Mouse (Mus musculus): ENCODE measurements around the gene Snx11.

Snx11 gene

DNA sequence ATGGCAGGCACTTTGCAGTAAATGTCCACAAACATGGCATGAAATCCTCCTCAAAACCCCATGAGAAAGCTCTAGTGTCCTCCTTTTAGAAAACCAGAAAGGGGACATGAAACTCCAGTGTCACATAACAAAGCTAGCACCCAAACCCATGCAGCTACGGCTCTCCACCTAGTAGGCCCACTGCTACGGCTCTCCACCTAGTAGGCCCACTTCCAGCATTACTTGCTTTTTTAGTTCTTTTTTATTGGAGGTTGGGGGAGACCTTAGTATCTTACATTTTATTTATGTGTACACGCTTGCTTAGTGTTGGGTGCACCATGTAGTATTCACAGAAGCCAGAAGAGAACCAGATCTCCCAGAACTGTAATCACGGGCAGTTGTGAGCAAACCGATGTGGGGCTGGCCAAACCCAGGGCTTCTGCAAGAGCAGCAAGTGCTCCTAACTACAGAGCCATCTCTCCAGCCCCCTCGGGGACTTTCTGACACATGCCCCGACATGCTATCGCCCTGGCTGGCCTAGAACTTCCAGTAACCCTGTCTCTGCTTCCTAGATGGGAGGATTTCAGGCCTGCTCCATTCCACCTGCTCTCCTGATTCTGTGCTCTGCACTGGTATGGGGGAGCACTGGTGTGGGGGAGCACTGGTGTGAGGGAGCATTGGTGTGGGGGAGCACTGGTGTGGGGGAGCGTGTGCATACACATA is 5.9 kb downstream of the Snx11 start:
- in situ Hi-C loops (cut with MboI; ENCODE audit: low pct_unique_long_range_greater_than_20kb in 1 of 2, low sequenced_read_pairs in 2 of 2, unreplicated experiment in 1 of 2) = loop anchor here in 1 of 2 experiments (10.0 kb wide), 1 partner anchor 93 kb away; no protein-coding TSS in a partner anchor

DNA sequence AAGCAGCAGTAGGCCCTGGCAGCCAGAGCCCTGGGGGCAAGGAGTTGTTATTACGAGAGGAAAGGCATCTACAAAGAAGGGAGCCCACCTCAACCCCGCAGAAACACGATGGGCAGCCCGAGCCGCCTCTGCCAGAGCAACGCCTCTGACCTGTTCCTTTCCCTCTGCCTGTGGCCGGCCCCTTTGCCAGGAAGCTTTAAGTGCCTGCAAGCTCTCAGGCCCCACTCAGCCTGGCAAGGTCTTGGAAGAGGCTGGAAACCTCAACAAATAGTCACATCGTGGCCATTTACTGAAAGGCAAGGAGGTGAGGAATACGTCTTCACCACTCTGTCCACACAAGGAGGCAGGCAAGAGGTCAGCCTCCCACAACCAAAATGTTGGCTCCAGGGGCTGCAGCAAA is 9.1 kb downstream of the Snx11 start:
- in situ Hi-C loops (cut with MboI; ENCODE audit: low pct_unique_long_range_greater_than_20kb in 1 of 2, low sequenced_read_pairs in 2 of 2, unreplicated experiment in 1 of 2) = no loop called here

DNA sequence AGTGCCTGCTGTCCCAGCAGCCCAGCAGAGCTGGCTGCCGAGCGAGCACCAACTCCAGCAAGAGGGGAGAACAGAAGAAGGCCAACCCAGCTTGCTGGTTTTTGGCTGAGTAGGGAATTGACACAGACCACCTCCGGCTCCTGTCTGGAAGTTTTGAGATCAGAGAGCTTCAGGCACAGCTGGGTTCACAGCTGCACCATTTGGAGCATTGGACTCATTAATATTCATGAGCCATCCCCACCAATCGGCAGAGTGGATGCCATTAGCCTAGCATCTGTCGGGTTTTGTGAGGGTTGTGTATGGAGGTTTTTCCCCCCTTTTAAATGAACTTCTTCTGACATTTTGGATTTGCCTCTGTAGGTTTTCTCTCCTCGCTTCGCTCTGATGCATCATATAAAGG is 10.3 kb downstream of the Snx11 start:
- in situ Hi-C loops (cut with MboI; ENCODE audit: low pct_unique_long_range_greater_than_20kb in 1 of 2, low sequenced_read_pairs in 2 of 2, unreplicated experiment in 1 of 2) = no loop called here

DNA sequence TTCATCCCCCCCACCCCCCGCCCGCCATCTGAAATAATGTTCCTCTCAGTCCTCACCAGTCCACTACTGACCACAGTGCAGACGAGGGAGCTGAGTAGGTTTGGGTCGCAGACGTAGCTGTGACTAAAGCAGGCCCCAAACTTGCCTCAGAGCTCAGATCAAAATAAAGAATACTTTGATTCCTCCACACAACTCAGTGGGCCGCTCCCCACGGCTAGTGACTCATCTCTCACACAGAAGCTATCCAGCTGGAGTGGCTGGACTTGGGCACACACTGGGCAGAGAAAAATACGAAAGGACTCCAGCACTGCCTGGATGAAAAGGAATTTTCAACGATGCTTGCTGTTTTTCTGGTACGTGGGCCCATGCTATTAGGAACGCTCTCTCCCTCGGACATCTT is 10.8 kb downstream of the Snx11 start:
- in situ Hi-C loops (cut with MboI; ENCODE audit: low pct_unique_long_range_greater_than_20kb in 1 of 2, low sequenced_read_pairs in 2 of 2, unreplicated experiment in 1 of 2) = no loop called here

DNA sequence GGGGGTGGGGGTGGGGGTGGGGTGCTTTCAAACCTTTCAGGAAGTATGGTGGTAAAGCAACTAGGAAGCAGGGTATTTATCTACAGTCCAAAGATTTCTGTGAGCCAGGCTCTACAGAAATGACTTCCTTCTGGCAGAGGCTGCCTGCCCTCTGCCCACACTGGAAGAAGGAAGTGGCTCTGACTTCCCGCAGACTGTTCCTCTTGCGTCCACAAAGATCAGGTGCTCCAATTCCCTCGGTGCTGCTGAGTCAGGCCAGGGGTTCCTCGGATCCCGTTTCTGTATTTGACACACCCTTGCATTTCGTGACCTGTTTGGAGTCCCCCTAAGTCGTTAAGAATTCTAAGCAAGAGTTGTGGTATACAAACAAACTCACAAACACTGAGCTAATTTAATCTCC is 11.7 kb downstream of the Snx11 start:
- in situ Hi-C loops (cut with MboI; ENCODE audit: low pct_unique_long_range_greater_than_20kb in 1 of 2, low sequenced_read_pairs in 2 of 2, unreplicated experiment in 1 of 2) = no loop called here

DNA sequence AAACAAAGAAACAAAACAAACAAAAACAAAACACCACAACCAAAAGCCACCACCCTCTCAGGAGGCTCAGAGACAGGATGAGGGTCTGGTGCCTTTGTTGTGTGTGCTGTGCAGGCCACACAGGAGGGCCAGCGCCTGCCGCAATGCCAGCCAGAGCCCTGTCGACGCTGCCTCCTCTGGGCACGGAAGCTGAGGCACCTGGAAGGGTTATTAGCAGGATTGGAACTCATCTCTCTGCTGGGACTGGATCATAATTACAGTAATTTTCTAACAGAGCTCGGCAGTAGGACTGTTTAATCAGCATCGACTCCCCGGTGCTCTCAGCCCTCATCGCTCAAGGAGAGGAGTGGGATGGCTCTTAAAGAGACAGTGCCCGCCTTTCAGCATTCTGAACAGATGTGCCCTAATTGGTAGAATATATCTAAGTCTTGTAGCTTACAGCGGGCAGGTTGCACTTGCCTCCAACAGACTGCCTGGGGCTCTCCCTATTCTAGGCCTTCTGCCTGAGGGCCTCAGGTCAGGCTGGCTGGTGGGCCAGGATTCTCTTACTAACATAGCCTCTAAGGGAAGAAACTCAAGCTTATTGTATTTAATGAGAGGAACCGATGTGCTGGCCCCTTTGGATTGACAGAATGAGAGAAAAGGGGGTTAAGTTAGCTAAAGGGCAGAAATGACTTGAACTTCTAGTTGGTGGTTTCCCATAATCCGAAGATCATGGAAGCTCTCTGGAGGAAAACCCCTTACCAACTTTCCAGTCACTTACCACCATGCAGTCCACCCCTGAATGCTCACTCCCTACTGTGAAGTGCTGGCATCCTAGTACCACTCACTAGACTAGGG is 12.6 kb downstream of the Snx11 start:
- in situ Hi-C loops (cut with MboI; ENCODE audit: low pct_unique_long_range_greater_than_20kb in 1 of 2, low sequenced_read_pairs in 2 of 2, unreplicated experiment in 1 of 2) = no loop called here

DNA sequence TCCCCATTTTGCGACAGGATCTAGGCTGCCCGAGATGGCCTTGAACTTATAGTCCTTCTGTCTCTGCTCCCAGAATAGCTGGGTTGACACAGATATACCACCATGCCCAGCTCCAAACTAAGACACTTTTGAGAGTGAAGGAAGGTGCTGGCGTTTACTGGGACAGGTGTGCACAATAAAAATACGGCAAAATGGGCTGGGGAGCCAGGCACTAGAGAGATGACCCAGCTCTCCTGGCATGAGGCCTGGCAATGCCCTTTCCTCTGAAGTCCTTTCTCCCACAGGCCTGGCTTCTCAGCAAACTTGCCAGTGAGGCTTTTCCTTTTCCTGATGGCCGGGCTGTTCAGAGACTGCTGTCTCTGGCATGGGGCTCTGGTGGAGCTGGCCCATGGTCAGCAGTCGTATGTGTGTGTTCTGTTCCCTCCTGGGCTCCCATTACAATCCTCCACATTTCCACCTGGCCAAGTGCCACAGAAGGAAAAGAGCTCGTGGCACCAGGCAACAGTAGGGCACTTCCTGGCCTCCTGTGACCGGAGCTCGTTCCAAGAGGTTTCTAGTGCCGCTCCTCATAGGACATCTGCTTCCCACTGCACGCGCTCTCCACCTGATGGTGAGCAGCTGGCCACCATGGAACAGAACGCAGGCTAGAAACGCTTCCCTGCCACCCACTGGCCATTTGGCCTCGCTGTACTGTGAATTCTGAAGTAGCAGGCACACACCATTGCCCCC is 14.5 kb downstream of the Snx11 start:
- in situ Hi-C loops (cut with MboI; ENCODE audit: low pct_unique_long_range_greater_than_20kb in 1 of 2, low sequenced_read_pairs in 2 of 2, unreplicated experiment in 1 of 2) = no loop called here

DNA sequence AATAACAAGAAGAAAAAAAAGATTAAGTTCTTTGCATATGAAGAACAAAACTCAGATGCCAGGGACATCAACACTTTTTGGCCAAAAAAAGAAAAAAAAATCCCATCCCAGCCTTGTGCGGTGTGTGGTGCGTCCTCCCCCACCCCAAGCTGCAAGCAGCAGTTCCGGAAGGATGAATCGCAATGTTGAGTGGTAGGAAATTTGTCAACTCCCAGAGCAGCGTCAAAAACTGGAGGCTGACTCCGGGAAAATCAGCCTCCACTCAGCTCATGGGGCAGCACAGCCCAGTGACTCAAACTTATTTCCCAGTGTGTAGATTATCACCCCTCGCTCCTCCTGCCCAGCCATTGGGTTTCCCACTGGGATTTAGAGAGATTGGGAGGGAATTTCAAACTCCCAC is 15.4 kb downstream of the Snx11 start:
- in situ Hi-C loops (cut with MboI; ENCODE audit: low pct_unique_long_range_greater_than_20kb in 1 of 2, low sequenced_read_pairs in 2 of 2, unreplicated experiment in 1 of 2) = no loop called here

DNA sequence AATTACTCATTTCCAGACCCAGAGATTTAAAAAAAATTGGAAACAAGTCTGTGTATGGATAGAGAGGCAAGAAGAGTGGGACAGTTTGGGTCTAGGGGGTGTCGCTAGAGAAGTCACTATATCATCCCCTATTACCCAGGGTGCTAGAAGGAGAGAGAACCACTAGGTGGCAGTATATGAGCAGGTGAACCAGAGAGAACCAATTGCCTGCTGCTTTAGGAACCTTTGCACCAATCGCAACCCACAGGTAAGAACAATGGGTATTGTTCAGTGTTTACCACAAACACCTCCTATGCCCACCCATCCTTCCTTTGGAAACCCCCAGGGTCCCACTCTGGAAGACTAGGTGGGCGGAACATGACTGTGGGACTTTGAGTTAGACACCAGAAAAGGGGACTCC is 17.3 kb downstream of the Snx11 start:
- in situ Hi-C loops (cut with MboI; ENCODE audit: low pct_unique_long_range_greater_than_20kb in 1 of 2, low sequenced_read_pairs in 2 of 2, unreplicated experiment in 1 of 2) = no loop called here

DNA sequence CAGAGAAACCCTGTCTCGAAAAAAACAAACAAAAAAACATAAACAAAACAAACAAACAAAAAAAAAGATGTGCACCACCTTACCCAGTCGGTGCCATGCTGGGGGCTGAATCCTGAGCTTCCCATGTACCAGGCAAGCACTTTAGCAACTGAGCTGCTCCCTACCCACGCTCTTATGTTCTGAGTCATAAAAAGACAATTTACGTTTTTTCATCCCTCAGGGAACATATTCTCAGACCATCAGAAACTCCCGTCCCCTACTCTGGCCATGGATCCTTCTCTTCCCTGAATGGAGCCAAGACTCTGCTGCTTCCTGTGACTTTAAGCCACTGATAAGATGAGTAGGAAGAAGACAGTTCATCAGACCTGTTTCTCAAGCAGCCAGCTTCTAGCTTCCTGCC is 19.0 kb downstream of the Snx11 start:
- in situ Hi-C loops (cut with MboI; ENCODE audit: low pct_unique_long_range_greater_than_20kb in 1 of 2, low sequenced_read_pairs in 2 of 2, unreplicated experiment in 1 of 2) = loop anchor here (5.0 to 10.0 kb wide), 2 partner anchors 94 to 96 kb away; no protein-coding TSS in a partner anchor

DNA sequence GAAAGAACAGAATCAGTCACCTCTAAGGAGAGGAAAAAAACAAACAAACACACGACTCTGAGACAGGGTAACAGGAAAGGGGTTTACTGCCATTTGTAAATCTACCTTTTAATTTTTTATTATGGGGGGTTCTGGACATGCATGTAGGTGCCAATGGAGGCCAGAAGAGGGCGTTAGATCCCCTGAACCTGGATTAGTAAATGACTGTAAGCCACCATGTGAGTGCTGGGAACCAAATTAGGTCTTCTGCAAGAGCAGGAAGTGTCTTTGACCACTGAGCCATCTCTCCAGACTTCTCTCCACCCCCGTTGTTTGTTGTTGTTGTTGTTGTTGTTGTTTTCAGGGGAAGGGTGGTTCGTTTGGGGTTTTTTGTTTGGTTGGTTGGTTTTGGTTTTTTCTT is 19.9 kb downstream of the Snx11 start:
- in situ Hi-C loops (cut with MboI; ENCODE audit: low pct_unique_long_range_greater_than_20kb in 1 of 2, low sequenced_read_pairs in 2 of 2, unreplicated experiment in 1 of 2) = loop anchor here (5.0 to 10.0 kb wide), 2 partner anchors 95 to 97 kb away; no protein-coding TSS in a partner anchor

DNA sequence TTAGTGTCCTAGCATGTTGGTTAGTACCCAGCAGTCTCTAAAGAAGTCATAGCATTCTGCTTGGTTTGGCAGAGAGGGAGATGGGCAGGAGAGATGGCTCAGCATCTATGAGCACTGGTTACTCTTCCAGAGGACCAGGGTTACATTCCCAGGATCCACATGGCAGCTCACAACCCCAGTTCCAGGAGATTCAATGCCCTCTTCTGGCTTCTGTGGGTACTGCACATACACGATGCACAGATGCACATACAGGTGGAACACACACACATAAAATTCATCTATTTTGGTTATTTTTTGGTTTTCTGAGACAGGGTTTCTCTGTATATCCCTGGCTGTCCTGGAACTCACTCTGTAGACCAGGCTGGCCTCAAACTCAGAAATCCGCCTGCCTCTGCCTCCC is 22.1 kb downstream of the Snx11 start:
- in situ Hi-C loops (cut with MboI; ENCODE audit: low pct_unique_long_range_greater_than_20kb in 1 of 2, low sequenced_read_pairs in 2 of 2, unreplicated experiment in 1 of 2) = loop anchor here (5.0 to 10.0 kb wide), 2 partner anchors 97 to 100 kb away; no protein-coding TSS in a partner anchor

DNA sequence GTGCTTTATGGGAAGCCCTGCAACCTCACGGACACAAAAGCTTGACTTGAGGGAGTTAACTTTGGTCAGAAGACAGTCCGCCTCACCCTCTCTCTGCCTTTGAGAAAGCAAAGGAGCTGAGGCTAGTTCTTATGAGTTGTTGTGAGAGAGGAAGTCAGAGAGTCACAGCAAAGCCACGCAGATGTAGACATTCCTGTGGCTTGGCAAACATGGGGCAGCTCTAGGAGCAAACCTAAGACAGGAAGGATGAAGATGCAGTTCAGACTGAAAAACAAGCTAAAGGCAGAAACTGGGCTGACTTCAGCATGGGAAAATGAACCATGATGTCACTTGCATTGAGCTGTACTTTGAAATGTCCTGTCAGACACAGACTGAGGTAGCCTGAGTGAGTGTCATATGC is 29.8 kb downstream of the Snx11 start:
- in situ Hi-C loops (cut with MboI; ENCODE audit: low pct_unique_long_range_greater_than_20kb in 1 of 2, low sequenced_read_pairs in 2 of 2, unreplicated experiment in 1 of 2) = no loop called here

DNA sequence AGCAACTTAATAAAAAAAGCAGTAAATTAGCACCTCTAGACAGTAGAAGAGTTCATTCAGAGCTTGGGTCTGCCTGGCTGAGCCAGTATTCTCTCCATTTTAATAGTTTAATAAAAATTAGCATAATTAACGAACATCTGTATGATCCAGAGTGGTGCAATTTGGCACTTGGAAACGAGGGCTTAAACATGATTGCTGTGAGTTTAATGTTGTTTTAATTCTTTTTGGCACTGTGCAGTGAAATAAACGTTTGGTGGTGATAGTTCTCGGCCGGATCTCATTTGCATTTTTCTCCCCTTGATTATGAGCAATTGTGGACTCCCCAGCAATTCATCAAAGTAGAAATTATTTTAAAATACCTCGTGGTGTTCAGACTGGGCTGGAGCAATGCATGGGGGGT is 30.7 kb downstream of the Snx11 start:
- in situ Hi-C loops (cut with MboI; ENCODE audit: low pct_unique_long_range_greater_than_20kb in 1 of 2, low sequenced_read_pairs in 2 of 2, unreplicated experiment in 1 of 2) = no loop called here

DNA sequence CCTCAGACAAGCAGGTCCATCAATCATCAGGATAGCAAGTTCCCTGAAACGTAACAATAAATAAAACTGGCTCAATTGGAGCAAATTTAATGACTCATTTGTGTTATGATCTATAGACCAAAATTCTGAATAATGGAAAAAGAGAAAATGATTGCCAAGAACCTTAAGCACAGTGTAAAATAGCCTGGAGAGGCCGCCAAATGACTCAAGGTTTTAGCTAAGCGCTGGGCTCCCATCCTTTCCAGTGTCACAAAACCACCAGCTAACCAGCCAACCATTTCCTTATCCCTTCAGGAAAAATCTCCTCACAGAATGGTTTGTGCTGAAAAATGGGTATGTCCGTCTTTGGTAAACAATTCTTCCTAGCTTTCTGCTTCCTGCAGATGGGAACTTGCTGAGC is 33.5 kb downstream of the Snx11 start:
- in situ Hi-C loops (cut with MboI; ENCODE audit: low pct_unique_long_range_greater_than_20kb in 1 of 2, low sequenced_read_pairs in 2 of 2, unreplicated experiment in 1 of 2) = no loop called here

DNA sequence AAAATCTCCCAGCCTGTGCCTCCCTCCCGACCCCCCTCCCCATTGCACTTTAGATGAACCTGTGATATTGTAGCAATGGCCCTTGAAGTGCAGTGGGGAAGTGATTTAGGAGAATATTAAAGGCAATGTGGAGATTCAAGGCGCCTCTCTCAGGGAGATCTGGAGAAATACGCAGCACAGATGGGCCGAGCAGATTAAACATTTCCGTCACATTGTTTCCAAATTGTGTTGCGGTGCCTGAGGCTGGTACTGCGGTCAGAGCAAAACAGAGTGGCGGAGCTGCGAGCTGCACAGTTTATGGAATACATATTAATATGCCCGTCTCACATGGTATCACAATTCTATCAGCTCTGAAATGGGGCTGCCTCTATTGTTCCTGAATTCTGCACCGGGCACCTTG is 34.4 kb downstream of the Snx11 start:
- in situ Hi-C loops (cut with MboI; ENCODE audit: low pct_unique_long_range_greater_than_20kb in 1 of 2, low sequenced_read_pairs in 2 of 2, unreplicated experiment in 1 of 2) = no loop called here

DNA sequence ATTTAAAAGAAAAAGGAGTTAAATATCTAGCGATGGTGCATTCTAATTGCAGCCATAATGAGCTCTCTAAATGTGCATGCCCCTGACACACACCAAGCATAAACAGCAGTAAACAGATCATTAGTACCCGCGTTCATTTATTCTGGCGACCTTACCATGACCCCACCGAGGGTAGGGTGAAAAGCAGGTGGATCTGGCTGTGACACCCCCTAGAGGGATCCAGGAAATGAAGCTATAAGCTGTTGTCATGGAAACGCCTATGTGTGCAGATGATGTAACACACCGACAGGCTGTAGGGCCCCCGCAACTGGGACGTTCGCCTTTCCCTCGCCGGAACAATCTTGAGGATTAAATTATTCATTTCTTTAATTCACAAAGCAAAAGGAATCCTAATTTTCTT is 35.4 kb downstream of the Snx11 start:
- in situ Hi-C loops (cut with MboI; ENCODE audit: low pct_unique_long_range_greater_than_20kb in 1 of 2, low sequenced_read_pairs in 2 of 2, unreplicated experiment in 1 of 2) = no loop called here

DNA sequence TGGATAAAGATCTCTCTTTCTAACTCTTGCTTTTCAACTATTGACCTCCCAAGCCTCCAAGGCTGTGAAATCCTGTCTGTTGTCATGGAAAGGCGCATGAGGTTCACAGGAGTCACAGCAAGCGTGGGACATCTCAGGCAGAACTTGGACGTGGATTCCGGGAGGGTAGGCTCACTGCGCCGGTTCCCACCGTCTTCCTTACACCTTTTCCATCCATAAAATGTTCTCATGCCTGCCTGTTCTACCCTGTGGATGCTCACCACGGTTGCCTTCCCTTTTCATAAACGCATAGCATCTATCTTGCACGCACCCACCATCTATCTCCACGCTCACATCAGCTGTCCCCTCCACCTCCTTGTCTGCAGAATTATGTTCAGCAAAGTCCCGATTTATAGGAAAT is 36.6 kb downstream of the Snx11 start:
- in situ Hi-C loops (cut with MboI; ENCODE audit: low pct_unique_long_range_greater_than_20kb in 1 of 2, low sequenced_read_pairs in 2 of 2, unreplicated experiment in 1 of 2) = no loop called here

All from mouse embryonic stem cell (cell line).